Mouse (Mus musculus) cerebellum, adult (tissue): ENCODE results near the gene Bin2.

Experiments used
- ATAC-seq: cut with Nextera tagmentation; 2 replicates; pipeline ENCODE4 v1.9.2; 2017; ENCODE audit warnings: mild to moderate bottlenecking, moderate library complexity, mixed read lengths; ENCODE audit not compliant: insufficient number of reproducible peaks, low FRiP score, low TSS enrichment

Gene Bin2

DNA sequence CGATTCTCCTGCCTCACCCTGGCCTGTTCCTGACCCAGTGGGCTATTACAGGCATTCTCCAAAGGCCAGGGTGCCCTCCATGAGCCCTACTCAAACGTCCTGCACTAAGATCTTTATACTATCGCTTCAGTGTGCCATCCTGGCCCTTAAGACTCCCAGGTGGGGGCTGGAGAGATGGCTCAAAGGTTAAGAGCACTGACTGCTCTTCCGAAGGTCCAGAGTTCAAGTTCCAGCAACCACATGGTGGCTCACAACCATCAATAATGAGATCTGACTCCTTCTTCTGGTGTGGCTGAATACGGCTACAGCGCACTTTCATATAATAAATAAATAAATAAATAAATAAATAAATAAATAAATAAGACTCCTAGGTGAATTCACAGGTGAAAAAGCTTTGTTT, 76.5 kb downstream of the Bin2 start:
- no peak for ATAC-seq
